ENCODE assay signal across 9 mouse cellular contexts in the genomic region with DNA sequence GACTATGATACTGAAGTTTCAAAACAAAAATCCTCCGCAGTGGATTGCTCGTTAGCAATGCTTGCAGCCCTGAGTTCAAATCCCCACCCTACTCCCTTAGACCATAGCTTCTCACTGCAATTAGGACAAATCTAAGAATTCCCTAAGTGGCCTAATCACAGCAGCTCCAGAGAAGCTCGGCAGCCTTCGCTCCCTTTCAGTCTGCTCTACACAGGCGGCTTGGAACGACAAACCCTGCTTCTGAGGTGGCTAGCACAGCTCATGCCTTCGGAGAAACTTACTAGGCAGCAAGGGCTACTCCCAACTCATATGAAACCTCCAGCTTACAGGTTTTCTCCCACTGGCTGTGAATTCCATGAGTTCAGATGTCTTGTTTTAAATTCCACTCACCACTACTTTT. TPM values are rescaled to one million over a fixed set of nuclear protein-coding genes. Genes with fewer than 3 reads are reported as not detected.
DNase-seq lines count a peak whose midpoint lies in the region; ATAC-seq and TF ChIP-seq lines count a peak whose summit lies in the region.
"Had no signal": no experiment of that assay in that cellular context is flagged by ENCODE, and none has a peak within 500 bp of the region (broad histone marks: within the 10 kb centered on the region; RNA-seq: fewer than 3 reads in every experiment).

No protein-coding gene starts in this region.

- no peaks in the 10 kb centered on the region; the same call in 1 of the 2 replicates for H3K79me2 ChIP-seq in heart, adult 2 months (replicated peaks; ENCODE audit: control insufficient read depth, insufficient read depth, low read length)

- H3K4me1 ChIP-seq in heart, adult 2 months (ENCODE audit: control insufficient read depth, insufficient read depth, low read length), result peaks cover 12% of the 10 kb centered on the region
- peaks cover 45% of the 10 kb centered on the region for H3K4me1 ChIP-seq in liver, embryonic 12.5 days
- peaks cover 29% of the 10 kb centered on the region for H3K4me1 ChIP-seq in hindbrain, embryonic 12.5 days
- peaks cover 35% of the 10 kb centered on the region for H3K4me1 ChIP-seq in midbrain, embryonic 16.5 days (ENCODE audit: control insufficient read depth, insufficient read depth, low read length)

- no peak for TF ChIP-seq CTCF in heart, adult 2 months (IDR thresholded peaks at IDR 0.05)

- DNase-seq in heart, adult 2 months, result no peak
- DNase-seq in heart, postnatal 25 days (ENCODE audit: low spot score), result no peak
- DNase-seq in liver, result no peak
- DNase-seq in cerebellum, adult 18-20 months, result no peak
- DNase-seq in ovary, postnatal 10 days (ENCODE audit: low spot score), result no peak
- DNase-seq: left cerebral cortex, postnatal 4 days had no signal

- intact Hi-C loops in heart, adult 2 months (cut with DNase I), result no loop called here
- intact Hi-C loops in heart, postnatal 25 days (cut with DNase I), result loop anchor here (2.0 kb wide), 1 partner anchor 35 kb away; no protein-coding TSS in a partner anchor

- WGBS in heart, adult 2 months, result 60% methylated on average over 7 of the region's 7 CpGs
- 77% methylated on average over 7 of the region's 7 CpGs for WGBS in liver, embryonic 12.5 days (ENCODE audit: insufficient replicate concordance)
- 89% methylated on average over 7 of the region's 7 CpGs for WGBS in hindbrain, embryonic 12.5 days
- 86% methylated on average over 7 of the region's 7 CpGs for WGBS in midbrain, embryonic 16.5 days

- TF ChIP-seq POLR2A in heart, adult 2 months (IDR thresholded peaks at IDR 0.05; ENCODE audit: insufficient read depth, low read depth, low read length), result 0 out of 2 replicates have a peak, but pooled peaks have one; percentile 36

- no peak overlapping the region; the same call in 1 of the 2 replicates for H3K4me2 ChIP-seq in liver, embryonic 12.5 days
- H3K4me2 ChIP-seq in hindbrain, embryonic 12.5 days (replicated peaks), result no peak overlapping the region
- H3K4me2 ChIP-seq in midbrain, embryonic 16.5 days (ENCODE audit: low read length), result no peak overlapping the region

- ATAC-seq in liver, embryonic 12.5 days, result no peak
- ATAC-seq in hindbrain, embryonic 12.5 days (ENCODE audit: low FRiP score), result no peak
- no peak for ATAC-seq in midbrain, embryonic 16.5 days

- H3K36me3 ChIP-seq in heart, adult 2 months (ENCODE audit: control insufficient read depth, insufficient read depth, low read length), result peaks cover 2% of the 10 kb centered on the region; the same call in 1 of the 2 replicates
- H3K36me3 ChIP-seq in liver, embryonic 12.5 days, result 0 out of 2 replicates have a peak, but pooled peaks cover 5% of the 10 kb centered on the region
- no peaks in the 10 kb centered on the region for H3K36me3 ChIP-seq in hindbrain, embryonic 12.5 days
- H3K36me3 ChIP-seq in midbrain, embryonic 16.5 days (ENCODE audit: control insufficient read depth, insufficient read depth, low read length), result no peaks in the 10 kb centered on the region

- peak overlapping the region; percentile 86; the same call in 1 of the 2 replicates for H3K4me3 ChIP-seq in heart, adult 2 months
- H3K4me3 ChIP-seq in liver, embryonic 12.5 days, result no peak overlapping the region
- H3K4me3 ChIP-seq in hindbrain, embryonic 12.5 days, result no peak overlapping the region
- no peak overlapping the region for H3K4me3 ChIP-seq in midbrain, embryonic 16.5 days (ENCODE audit: low read depth, low read length)

- TF ChIP-seq EP300 in heart, adult 2 months (IDR thresholded peaks at IDR 0.05; ENCODE audit: insufficient read depth, low read depth, low read length), result no peak

- no peaks in the 10 kb centered on the region for H3K27me3 ChIP-seq in heart, adult 2 months (ENCODE audit: control insufficient read depth, insufficient read depth, low read length)
- H3K27me3 ChIP-seq in liver, embryonic 12.5 days (replicated peaks), result no peaks in the 10 kb centered on the region
- H3K27me3 ChIP-seq in hindbrain, embryonic 12.5 days, result no peaks in the 10 kb centered on the region
- no peaks in the 10 kb centered on the region for H3K27me3 ChIP-seq in midbrain, embryonic 16.5 days (ENCODE audit: control insufficient read depth, insufficient read depth, low read depth, low read length)

- H3K9me3 ChIP-seq in liver, embryonic 12.5 days (replicated peaks), result no peaks in the 10 kb centered on the region
- no peaks in the 10 kb centered on the region for H3K9me3 ChIP-seq in hindbrain, embryonic 12.5 days (replicated peaks)
- no peaks in the 10 kb centered on the region for H3K9me3 ChIP-seq in midbrain, embryonic 16.5 days (replicated peaks; ENCODE audit: control insufficient read depth, low read length, poor library complexity, severe bottlenecking)

- no peak overlapping the region for H3K9ac ChIP-seq in heart, adult 2 months (ENCODE audit: low read depth, low read length)
- H3K9ac ChIP-seq in liver, embryonic 12.5 days, result no peak overlapping the region
- no peak overlapping the region for H3K9ac ChIP-seq in hindbrain, embryonic 12.5 days
- H3K9ac ChIP-seq in midbrain, embryonic 16.5 days (ENCODE audit: low read depth, low read length), result no peak overlapping the region

- peak overlapping the region; percentile 100 for H3K27ac ChIP-seq in heart, adult 2 months
- H3K27ac ChIP-seq in liver, embryonic 12.5 days, result peak overlapping the region; percentile 81
- H3K27ac ChIP-seq in hindbrain, embryonic 12.5 days, result peak overlapping the region; percentile 58; the same call in 1 of the 2 replicates
- H3K27ac ChIP-seq in midbrain, embryonic 16.5 days (ENCODE audit: low read length), result 0 out of 2 replicates have a peak overlapping the region, but pooled peaks have one; percentile 5

RNA-seq across cellular contexts. Expression of a gene that starts 4.2 kb away (rescaled TPM):
- 10 to 100 TPM; 12.3 to 15.7 TPM for total RNA-seq in heart, adult 2 months (2021)
- 7.4 and 9.6 TPM in 2 replicates for polyA plus RNA-seq in heart, adult 2 months (2012; rRNA removed)
- 10 to 100 TPM; 15.0 to 16.7 TPM for total RNA-seq in heart, postnatal 25 days (2021)
- polyA plus RNA-seq in liver, embryonic 12.5 days (2016; fragmentation: Nextera tagmentation; extraction: Ambion mirVana), result 4.8 and 5.2 TPM in 2 replicates
- polyA plus RNA-seq in hindbrain, embryonic 12.5 days (2016; fragmentation: Nextera tagmentation; extraction: Ambion mirVana), result 7.6 and 8.1 TPM in 2 replicates
- polyA plus RNA-seq in midbrain, embryonic 16.5 days (2015; fragmentation: Nextera tagmentation; extraction: Ambion mirVana), result 9.5 and 10.9 TPM in 2 replicates

RNA-seq across cellular contexts. Expression of a gene that starts 36.4 kb away (rescaled TPM):
- total RNA-seq in heart, adult 2 months (2021), result 10 to 100 TPM; 16.3 TPM
- 12.7 and 13.3 TPM in 2 replicates for polyA plus RNA-seq in heart, adult 2 months (2012; rRNA removed)
- total RNA-seq in heart, postnatal 25 days (2021), result 10 to 100 TPM; 15.5 to 17.7 TPM
- polyA plus RNA-seq in liver, embryonic 12.5 days (2016; fragmentation: Nextera tagmentation; extraction: Ambion mirVana), result 34.2 and 36.4 TPM in 2 replicates
- 74.5 and 82.9 TPM in 2 replicates for polyA plus RNA-seq in hindbrain, embryonic 12.5 days (2016; fragmentation: Nextera tagmentation; extraction: Ambion mirVana)
- 49.5 and 52.6 TPM in 2 replicates for polyA plus RNA-seq in midbrain, embryonic 16.5 days (2015; fragmentation: Nextera tagmentation; extraction: Ambion mirVana)

RNA-seq across cellular contexts. Expression of a gene that starts 56.2 kb away (rescaled TPM):
- not detected for total RNA-seq in heart, adult 2 months (2021)
- not detected in 2 replicates for polyA plus RNA-seq in heart, adult 2 months (2012; rRNA removed)
- total RNA-seq in heart, postnatal 25 days (2021), result not detected
- not detected in 2 replicates for polyA plus RNA-seq in liver, embryonic 12.5 days (2016; fragmentation: Nextera tagmentation; extraction: Ambion mirVana)
- not detected in 2 replicates for polyA plus RNA-seq in hindbrain, embryonic 12.5 days (2016; fragmentation: Nextera tagmentation; extraction: Ambion mirVana)
- not detected in 2 replicates for polyA plus RNA-seq in midbrain, embryonic 16.5 days (2015; fragmentation: Nextera tagmentation; extraction: Ambion mirVana)
- total RNA-seq: left cerebral cortex, postnatal 4 days had no signal

Comparison
In these comparisons a context has a peak if more than half of its experiments do, and no peak if none do; other contexts are left out.
1. H3K27ac ChIP-seq: peak in every context shown above with its lines; median percentile 100 in heart, adult 2 months; 81 in liver, embryonic 12.5 days; 58 in hindbrain, embryonic 12.5 days; 5 in midbrain, embryonic 16.5 days.